Mouse (Mus musculus): Measurements from ENCODE around the gene Tnik. TPM values are rescaled to one million over a fixed set of nuclear protein-coding genes. Genes with fewer than 3 reads are reported as not detected.

Tnik gene
- total RNA-seq (2015), result 2.5 and 9.2 TPM in 2 replicates
- 6.2 and 8.9 TPM in 2 replicates for total RNA-seq (2017)

GRCm38 (mm10) chr3:28263002-28263947 lies at the start of gene Tnik:
Gene Tnik, plus strand, starts transcription at chr3:28263214.
- peak; percentile 73 for ATAC-seq (replicated peaks; ENCODE audit: poor library complexity)

- ATAC-seq (replicated peaks; ENCODE audit: poor library complexity), result 0 out of 2 replicates have a peak, but pooled peaks have one; percentile 17
Observed at GRCm38 (mm10) chr3:28214886-28215311, 48.1 kb upstream of the Tnik start.

DNA sequence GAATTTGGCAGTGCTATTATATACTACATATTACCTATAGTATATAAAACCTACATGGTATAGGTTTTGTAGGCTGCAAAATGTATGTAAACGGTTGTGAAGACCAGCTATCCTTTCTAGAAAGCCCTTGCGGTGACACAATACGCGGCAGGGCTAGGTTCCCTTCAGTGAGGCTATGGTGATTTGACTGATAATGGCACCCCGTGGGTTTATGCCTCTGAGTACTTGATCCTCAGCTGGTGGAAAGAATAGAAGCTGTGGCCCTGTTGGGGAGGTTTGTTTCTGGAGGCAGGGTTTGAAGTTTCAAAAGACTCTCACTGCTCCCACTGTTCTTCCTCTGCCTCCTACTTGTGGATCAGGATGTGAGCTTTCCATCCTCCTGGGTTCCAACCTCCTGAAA lies 46.0 kb upstream of the Tnik start:
- ATAC-seq (replicated peaks; ENCODE audit: poor library complexity), result no peak

GRCm38 (mm10) chr3:28219533-28219932 lies 43.5 kb upstream of the Tnik start:
- ATAC-seq (replicated peaks; ENCODE audit: poor library complexity), result no peak

DNA sequence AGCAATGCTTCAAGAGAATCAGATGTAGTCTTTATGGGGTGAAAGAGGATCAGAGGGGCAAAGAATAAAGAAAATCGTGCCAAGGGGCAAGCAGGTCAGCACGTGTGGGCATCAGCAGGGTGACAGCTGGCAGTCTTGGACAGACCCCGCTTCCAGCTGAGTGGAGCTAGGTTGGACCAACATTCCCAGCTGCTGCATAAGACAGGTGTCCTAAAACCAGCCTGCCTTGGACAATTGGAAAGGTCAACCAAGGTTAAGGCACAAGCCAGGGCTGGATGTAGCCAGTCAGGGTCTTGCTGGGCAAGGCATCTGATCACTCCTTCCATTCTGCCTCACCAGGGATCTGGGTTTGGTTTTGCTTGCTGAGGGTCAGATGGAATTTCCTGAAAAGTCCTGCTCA lies 43.0 kb upstream of the Tnik start:
- no peak for ATAC-seq (replicated peaks; ENCODE audit: poor library complexity)

DNA sequence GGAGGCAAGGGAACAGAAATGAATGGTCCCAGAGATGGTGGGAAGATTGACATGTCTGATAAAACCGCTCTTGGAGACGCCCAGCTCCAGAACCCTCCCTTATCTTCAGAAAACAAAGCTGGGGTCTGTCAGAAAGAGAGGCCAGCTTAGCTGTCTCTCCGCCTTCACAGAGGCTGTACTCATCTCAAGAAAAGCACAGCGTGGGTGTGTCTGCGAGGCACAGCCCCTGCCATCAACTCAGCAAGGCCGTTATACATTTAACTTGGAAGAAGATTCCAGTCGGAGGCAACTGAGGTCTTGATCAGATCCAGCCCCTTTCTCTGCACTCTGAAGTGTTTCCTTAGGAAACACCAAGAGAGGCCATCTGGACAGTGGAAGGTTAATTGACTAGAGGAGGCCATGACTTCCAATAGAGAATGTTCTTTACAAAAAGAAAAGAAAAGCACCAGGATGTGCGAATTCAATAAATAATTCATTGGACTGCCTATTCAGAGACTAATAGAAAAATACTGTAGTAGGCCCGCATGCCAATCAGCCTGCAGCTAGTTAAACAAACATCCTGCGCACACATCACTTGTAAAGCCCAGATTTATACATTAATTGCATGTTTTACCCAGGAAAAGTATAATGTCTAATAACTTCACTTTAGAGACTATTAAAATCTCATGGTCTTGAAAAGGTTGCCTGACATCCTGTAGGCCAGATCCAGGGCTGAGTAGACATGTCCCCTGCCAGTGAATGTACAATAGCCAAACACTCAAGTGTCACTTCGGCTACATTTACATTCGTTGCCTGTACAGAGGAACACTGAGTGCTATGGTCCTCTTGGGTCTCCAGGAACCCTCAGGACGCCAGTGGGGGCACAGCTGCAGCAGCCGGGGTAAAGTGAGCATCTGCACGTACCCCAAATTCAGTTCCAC lies 38.3 kb upstream of the Tnik start:
- no peak for ATAC-seq (replicated peaks; ENCODE audit: poor library complexity)

DNA sequence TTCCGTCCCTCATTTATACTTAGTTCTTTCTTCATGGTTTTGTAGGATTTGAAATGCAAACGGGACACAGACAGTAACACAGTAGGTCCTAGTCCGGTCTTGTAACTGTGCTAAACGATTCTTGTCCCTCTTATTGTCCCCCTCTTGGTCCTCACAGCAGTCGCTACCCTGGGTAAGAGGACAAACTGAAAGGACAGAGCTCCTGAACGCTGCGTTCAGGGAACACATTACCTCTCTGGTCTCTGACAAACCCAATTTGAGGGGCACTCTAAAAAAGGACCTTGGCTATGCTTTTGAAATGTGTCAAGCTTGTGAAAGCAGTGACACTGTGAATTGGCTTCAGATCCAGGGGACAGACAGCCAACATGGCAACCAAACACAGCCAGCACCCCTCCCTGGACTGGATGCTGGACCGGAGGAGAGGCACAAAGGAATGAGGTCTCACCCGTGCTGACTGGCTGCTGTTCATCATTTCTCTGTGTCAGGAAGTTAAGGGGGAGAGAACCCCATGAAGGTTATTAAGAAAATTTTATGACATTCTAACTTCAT lies 37.6 kb upstream of the Tnik start:
- no peak for ATAC-seq (replicated peaks; ENCODE audit: poor library complexity)

DNA sequence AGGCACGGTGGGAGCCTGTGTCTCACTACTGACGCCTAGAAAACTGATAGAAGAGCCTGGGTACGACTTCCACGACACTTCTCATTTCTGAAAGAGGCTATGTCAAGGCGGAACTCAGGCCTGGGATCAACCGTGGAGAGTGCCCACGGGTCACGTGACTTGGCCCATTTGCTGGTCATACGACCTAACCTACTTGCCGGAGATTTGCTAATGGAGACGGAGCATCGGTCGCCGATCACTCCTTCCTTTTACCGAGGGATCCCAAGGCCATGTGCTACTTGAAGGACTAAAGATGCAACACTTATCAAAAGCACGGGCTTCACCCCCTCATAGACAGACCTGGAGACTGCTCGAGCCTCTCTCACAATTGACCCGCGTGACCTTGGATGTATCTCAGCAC lies 36.8 kb upstream of the Tnik start:
- no peak for ATAC-seq (replicated peaks; ENCODE audit: poor library complexity)

DNA sequence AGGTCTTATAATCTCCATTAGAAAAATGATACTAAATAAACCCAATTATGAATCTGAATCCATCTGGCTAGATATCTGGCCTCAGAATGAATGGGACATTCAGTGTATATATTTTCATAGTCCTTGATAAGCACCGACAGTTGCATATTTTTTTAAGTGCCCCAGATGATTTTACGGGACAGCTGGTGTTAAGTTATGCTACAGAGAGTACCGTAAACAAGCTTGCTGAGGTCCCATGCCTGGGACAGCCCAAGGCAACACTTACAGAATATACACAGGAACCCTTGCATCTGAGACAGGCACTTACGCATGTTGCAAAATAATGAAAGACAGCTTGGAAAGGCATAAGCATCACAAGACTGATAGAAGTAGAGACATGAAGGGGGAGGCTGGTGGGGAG lies 34.1 kb upstream of the Tnik start:
- ATAC-seq (replicated peaks; ENCODE audit: poor library complexity), result no peak

DNA sequence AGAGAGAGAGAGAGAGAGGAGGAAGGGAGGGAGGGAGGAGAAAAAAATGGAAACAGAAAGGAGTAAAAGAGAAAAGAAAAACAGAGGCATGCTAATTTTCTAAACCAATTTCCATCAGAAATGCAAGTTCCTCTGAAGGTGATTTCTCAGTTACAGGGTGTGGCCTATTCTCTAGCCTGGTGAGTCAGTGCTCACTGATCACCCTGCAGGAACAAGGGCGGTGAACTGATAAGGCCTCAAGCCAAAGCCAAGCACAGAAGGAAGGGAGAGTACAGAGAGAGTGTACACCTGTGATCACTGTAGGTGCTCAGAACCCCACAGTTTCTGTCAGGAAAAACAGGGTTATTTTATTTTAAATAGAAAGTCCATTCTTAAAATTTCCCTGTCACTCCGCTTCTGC lies 33.5 kb upstream of the Tnik start:
- ATAC-seq (replicated peaks; ENCODE audit: poor library complexity), result peak; percentile 95

DNA sequence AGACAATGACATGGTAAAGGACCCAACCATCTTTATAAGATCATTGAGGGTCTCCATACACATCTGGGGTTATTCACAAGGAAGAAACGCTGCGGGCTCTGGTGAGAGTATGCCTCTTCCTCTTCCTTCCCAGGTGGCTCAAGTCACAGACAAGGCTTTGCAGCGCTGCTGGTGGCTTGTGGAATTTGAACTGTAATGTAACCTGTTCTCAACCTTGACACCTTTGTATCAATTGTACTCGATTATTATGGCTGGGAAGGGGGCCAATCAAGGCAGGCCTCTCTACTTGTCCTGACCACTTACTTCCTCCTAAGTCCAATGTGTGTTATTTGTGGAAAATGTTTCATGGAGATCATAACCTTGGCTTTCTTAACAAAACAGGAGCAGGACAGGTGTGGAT lies 30.1 kb upstream of the Tnik start:
- ATAC-seq (replicated peaks; ENCODE audit: poor library complexity), result no peak

GRCm38 (mm10) chr3:28234179-28234578 lies 28.8 kb upstream of the Tnik start:
- ATAC-seq (replicated peaks; ENCODE audit: poor library complexity), result no peak

DNA sequence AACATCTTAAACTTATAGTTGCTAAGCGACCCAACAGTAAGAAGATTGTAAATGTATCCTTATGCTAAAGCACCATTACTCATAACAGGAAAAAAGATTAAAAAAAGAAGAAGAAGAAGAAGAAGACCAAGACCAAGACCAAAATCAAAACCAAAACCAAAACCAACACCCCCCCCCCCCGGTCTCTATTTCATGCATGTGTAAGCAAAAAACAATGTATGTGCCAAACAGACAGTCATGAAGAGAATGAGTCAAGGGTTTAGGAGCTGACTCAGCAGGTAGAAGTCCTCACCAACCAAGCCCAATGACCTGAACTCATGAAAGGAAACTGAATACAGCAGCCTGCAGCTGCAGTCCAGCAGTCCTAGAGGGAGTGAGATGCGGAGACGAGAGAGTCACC lies 26.3 kb upstream of the Tnik start:
- 0 out of 2 replicates have a peak, but pooled peaks have one; percentile 20 for ATAC-seq (replicated peaks; ENCODE audit: poor library complexity)

DNA sequence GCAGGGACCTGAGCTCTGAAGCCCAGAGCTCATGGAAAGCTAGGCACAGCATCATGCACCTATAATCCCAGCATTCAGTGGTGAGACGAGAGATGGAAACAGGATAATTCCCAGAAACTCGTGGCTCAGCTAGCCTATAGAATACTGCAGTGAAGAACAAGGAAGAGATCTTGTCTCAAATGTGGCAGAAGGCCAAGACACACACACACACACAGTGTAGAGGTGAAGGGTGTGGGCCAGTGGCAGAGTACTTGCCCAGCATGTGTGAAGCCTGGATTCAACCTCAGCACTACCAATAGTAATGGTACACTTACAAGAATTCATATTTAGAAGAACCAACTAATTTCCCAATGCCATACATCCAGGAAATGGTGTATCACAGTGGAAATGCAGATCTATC lies 24.9 kb upstream of the Tnik start:
- no peak for ATAC-seq (replicated peaks; ENCODE audit: poor library complexity)

DNA sequence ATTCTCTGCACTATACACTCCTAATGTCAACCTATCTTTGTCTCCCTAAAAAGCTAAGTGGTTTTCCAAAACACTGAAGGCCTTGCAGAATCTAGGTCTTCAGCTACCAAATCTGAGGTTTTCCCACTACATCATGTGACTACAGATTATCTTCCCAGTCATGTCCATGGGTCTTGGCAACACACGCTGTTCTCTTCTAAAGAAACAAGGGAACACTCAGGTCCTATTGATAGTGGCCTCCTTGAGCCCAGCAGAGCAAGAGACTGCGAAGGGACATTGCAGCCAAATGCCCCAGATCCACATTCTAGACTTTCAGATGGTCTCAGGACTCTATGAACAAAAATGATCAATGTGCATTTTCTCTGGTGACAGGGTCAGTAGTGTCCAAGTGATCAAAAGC lies 20.5 kb upstream of the Tnik start:
- ATAC-seq (replicated peaks; ENCODE audit: poor library complexity), result no peak

GRCm38 (mm10) chr3:28244244-28244890 lies 18.6 kb upstream of the Tnik start:
- peak; percentile 87 for ATAC-seq (replicated peaks; ENCODE audit: poor library complexity)

DNA sequence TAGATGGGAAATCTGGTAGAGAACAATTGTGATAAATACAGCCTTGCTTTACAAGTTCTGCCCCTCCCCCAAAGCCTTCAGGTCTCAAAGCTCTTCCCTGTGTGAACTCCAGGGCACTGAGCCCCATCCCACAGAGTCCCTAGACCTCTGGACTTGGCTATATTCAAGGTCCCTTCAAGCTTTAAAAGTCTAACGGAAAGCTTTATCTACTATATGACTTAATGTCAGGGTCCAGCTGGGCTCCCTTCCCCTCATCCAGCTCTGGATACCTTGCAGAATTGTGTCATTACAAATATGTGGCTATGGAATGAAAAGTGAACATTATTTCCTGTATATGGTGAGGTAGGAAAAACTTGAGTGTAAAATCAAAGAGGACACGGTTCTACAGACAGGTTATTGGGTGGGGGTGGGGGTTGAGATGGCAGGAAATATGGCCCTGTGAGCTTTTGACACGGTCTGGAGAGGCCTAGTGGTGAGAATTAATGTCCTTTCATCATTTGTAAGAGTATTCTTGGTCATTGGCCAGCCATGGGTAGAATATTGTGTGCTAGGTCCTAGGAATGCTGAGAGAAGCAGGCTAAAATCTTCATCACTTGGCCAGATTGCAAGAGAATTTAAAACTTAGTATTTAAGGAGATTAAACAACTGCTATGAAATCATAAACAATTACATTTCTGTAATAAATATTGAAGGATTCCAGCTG lies 14.6 kb upstream of the Tnik start:
- no peak for ATAC-seq (replicated peaks; ENCODE audit: poor library complexity)

DNA sequence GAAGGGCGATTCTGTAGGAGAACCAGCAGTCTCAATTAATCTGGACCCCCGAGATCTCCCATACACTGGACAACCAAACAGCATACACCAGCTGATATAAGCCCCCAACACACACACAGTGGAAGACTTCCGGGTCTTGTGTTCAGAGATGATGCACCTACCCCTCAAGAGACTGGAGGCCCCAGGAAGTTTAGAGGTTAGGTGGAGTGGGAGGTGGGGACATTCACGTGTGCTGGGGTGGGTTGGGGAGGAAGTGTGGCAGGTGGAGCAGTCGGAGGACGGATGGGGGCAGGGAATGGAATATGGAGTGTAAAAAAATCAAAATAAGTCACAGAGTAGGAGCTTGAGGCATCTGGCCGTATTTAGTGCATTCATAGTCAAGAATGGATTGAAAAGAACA lies 7.3 kb upstream of the Tnik start:
- ATAC-seq (replicated peaks; ENCODE audit: poor library complexity), result no peak

DNA sequence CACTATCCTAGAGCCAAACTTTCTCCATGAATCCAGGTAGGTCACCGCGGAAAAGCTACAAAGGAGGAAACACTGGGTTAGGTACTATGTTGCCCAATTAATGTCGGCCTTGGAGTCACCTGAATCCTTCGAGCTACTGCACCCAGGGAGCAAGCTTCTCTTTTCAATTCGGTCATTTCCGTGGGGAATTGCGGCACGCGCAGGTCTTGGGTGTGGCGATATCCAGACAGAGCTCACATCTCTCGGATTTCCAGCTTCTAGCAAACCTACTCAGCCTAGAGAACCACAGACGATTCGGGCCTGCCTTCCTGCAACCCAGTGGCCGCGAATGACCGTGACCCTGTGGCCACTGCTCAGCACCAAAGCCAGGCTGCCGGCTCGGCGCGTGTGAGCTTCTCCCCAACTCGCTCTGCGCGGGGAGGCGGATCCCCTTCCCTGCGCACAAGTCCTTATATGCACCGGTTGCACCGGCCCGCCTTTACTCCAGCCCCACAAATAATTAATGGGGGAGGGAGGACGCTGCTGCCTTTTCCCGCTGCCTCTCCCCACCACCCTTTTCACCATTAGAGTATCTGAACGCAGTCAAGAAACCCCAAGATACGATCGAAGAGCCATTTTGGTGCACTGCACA lies 528 bp upstream of the Tnik start:
- peak; percentile 53 for ATAC-seq (replicated peaks; ENCODE audit: poor library complexity)
